Mouse (Mus musculus): ENCODE results near the gene Cc2d2a. TPM values are rescaled to one million over a fixed set of nuclear protein-coding genes. Genes with fewer than 3 reads are reported as not detected.
A peak's percentile ranks its signal among the peaks of the same experiment; 100 is the strongest.

Cc2d2a gene
- 10 to 100 TPM; 10.7 to 13.6 TPM for total RNA-seq (2021)

DNA sequence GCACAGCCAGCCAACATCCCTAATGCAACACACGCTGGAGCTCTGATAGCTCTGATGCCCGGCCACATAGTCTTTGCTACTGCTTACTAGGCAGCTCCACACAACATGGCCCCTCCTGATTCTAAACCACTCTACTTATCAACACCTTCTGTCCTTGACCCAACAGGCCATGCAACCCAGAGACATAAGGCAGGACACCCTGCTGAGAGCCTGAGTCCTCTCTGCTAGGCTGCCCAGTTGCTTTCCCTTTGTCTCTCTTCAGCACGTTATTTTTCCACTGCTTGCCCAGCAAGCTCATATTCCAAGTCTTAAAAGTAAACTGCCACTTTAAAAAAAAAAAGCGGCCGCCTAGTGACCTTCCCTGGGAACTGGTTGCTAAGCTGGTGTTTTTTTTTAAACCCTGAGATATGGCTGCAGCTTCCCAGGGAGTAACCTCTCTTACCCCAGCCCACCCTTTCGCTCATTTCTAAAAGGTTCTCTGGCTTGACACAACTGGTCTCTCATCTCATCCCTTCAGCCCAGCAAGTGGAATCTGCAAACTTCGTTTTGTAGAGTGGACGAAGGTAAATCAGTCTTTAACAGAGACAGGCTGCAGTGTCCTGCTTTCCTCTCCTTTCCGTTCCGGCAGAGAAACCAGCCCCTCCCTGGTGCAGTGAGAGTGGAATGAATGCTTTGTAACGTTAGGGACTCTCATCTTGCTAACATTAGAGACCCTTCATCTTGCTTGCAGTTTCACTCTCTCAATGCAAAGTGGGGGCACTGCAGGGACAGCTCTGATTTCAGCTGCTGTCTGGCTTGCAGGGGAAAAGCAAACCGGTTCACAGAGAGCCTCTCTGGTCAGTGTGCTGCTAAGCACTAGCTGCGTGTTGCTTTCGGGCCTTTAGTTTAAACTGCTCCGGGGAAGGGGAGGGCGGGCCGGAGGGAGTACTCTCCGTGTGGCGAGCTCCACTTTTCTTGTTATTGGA, at the start of gene Cc2d2a:
Cc2d2a (plus strand) TSS at position 350 of the 965 bp plus-strand sequence.
- intact Hi-C loops (cut with DNase I): no loop called here
- peak; percentile 67 to 77 for DNase-seq

- no peak for DNase-seq
- intact Hi-C loops (cut with DNase I): no loop called here
Measured at GRCm38 (mm10) chr5:43621575-43622299, 40.4 kb upstream of the Cc2d2a start.

GRCm38 (mm10) chr5:43625407-43625806, 36.7 kb upstream of the Cc2d2a start:
- DNase-seq: no peak
- intact Hi-C loops (cut with DNase I): no loop called here

DNA sequence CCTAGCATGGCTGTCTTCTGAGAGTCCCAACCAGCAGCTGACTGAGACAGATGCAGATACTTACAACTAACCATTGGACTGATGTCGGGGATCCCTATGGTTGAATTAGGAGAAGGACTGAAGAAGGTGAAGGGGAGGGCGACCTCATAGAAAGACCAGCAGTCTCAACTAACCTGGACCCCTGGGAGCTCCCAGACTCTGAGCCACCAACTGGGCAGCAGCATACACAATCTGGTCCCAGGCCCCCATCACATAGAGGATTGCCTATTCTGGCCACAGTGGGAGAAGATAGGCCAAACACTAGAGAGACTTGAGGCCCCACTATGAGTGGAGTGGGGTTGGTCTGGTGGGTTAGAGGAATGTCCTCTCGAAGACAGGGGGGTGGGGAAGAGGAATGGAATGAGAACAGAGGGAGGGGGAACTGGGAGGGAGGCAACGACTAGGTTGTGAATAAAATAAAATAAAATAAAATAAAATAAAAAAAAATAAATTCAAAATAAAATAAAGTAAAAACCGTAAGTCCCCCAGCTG, 28.0 kb upstream of the Cc2d2a start:
- DNase-seq: no peak
- intact Hi-C loops (cut with DNase I): loop anchor here (1.0 kb wide), 1 partner anchor 211 kb away; no protein-coding TSS in a partner anchor

GRCm38 (mm10) chr5:43634602-43635081, 27.5 kb upstream of the Cc2d2a start:
- intact Hi-C loops (cut with DNase I): loop anchor here (1.0 kb wide), 1 partner anchor 211 kb away; no protein-coding TSS in a partner anchor
- peak; percentile 23 to 36 for DNase-seq

DNA sequence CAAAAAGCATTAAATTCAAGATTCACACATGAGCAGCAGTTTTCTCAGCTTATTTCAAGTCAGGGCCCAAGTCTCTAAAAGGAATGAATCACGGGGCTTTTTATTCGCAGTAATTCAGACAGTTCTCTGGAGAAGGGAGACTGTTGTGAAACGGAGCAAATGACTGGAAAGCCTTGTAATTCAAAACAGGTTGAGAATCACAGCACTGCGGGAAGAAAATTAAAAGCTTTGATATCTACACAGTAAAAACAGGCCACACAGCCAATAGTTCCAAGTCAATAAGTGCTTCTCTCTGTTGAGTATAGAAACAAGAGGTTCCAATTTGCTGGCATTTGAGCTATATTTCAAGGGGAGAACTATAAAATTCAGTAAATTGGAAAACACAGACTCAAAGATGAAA, 17.1 kb upstream of the Cc2d2a start:
- intact Hi-C loops (cut with DNase I): no loop called here
- DNase-seq: no peak

GRCm38 (mm10) chr5:43647098-43647774, 14.9 kb upstream of the Cc2d2a start:
- DNase-seq: no peak
- intact Hi-C loops (cut with DNase I): no loop called here

DNA sequence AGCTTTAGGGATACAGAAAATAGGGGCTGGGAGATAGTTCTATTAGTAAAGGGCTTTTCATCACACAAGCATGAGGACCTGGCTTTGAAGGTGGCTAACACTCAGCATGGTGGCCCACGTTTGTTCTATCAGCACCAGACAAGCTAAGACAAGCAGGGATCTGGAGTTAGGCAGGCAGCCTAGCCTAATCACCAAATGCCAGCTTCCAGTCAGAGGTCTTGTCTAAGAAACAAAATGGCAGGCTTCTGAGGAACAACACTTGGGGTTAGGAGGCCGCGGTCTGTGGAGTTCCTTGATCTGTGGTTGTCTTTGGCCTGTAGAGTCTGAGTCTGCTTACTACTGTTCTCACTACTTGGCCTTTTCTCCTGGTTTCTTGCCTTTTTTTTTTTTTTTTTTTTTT, 648 bp upstream of the Cc2d2a start:
- intact Hi-C loops (cut with DNase I): no loop called here

DNA sequence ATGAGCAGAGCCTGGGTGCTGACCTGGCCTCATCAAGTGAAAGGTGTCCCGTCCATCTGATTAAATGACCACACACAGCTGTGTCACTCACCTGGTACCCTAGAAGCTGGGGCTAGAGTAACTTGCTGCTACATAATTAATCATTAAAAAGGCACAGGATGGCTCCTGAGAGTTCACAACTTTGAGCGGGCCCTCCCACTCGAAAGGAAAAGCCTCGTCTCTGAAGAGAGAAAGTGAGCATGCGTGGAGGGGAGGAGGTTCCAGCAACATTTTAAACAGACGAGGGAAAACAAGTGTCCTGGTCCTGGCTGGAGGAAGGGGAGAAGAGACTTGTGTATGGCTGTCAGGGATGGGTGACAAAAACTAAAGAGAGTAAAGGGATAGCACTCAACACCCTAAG, 1.4 kb downstream of the Cc2d2a start:
- peak in 1 of 2 experiments; percentile 24 for DNase-seq
- intact Hi-C loops (cut with DNase I): no loop called here

More for the DNA sequence above, 648 bp upstream of the Cc2d2a start:
- peak in 1 of 2 experiments; percentile 19 for DNase-seq

DNA sequence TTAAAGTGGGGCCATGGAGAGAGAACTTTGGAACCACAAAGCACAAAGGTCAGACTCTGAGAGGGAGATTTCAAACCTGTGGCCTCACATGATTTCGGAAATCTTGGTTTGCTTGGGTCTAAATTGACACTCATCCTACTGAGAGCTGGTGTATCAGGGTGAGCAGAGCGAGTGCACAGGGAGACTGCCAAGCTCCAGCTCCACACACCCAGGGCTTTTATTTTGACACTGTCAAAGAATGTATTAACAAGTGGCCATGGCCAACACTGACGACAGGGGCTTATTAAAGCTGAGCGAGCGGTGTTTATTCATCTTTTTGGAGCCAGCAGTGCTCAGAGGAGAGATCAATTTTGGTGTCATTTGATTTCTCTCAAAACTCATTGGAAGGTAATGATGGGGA, 3.0 kb downstream of the Cc2d2a start:
- DNase-seq: peak; percentile 62 to 71
- intact Hi-C loops (cut with DNase I): no loop called here

- intact Hi-C loops (cut with DNase I): no loop called here
- DNase-seq: no peak
Measured at GRCm38 (mm10) chr5:43669118-43669645, 7.0 kb downstream of the Cc2d2a start.

DNA sequence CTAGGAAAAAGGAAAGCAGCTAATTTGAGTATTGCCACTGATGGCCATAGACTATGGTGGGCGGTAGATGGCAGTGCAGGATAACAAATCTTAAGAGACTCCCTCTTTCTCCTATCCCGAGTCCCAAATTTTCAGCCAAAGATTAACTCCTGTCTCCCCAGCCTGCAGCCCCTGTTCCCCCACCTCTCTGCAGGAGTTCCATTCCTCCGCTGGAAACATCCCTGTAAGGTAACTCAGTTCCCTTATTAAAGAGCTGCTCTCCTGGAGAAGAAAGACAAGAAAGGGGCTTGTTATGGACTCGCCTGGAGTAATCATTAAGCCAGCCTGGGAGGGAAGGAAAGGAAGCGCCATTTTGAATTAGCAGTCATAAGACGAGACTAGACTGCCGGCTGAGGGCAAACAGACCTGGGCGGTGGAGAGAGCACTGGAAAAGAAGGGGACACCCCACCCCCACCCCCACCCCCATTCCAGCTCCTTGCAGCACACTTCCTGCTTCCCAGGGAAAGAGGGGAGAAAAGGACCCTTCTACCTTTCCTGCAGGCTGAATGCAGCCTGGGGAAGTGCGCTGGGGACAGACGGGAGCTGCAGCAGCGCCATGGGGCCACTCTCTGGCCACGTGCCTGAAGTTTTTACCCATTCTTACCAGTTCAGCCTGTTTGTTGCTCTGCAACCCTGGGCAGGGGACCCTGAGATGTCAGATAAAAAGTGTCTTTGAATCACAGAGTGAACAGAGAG, 10.2 kb downstream of the Cc2d2a start:
- peak; percentile 85 to 87 for DNase-seq
- intact Hi-C loops (cut with DNase I): loop anchor here (5.0 to 10.0 kb wide), 5 partner anchors 165 to 1752 kb away; partner anchors contain the start of gene Tapt1

DNA sequence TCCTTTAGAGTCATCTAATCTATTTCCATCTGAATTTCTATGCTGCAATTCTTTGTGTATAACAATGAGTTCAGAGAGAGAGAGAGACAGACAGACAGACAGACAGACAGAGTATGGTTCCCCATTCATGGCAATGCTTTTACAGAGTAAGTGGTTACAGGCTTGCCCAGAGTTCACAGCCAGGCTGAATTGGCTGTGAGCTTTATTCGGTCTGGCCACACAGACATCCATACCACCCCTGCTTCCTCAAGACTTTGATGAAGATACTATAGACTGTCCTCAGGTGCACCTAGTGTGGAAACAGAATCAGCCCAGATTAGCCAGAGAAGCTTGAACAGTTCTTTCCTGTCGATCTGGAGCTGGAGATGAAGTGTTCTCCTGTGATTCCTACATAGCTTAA, 10.9 kb downstream of the Cc2d2a start:
- intact Hi-C loops (cut with DNase I): loop anchor here (5.0 to 10.0 kb wide), 5 partner anchors 164 to 1752 kb away; partner anchors contain the start of gene Tapt1

GRCm38 (mm10) chr5:43685466-43685865, 23.3 kb downstream of the Cc2d2a start:
- no peak for DNase-seq
- intact Hi-C loops (cut with DNase I): no loop called here

More for the DNA sequence above, 10.9 kb downstream of the Cc2d2a start:
- DNase-seq: no peak

- intact Hi-C loops (cut with DNase I): no loop called here
- DNase-seq: no peak
Measured at GRCm38 (mm10) chr5:43692489-43692888, 30.3 kb downstream of the Cc2d2a start.

- intact Hi-C loops (cut with DNase I): no loop called here
- no peak for DNase-seq
Measured at GRCm38 (mm10) chr5:43697133-43697532, 35.0 kb downstream of the Cc2d2a start.

- DNase-seq: no peak
- intact Hi-C loops (cut with DNase I): no loop called here
Measured at GRCm38 (mm10) chr5:43699240-43699639, 37.1 kb downstream of the Cc2d2a start.

- DNase-seq: no peak
- intact Hi-C loops (cut with DNase I): no loop called here
Measured at GRCm38 (mm10) chr5:43721538-43722451, 59.6 kb downstream of the Cc2d2a start.
